ENCODE assay signal across 29 mouse cellular contexts in genomic region chr9:105973736-105974135, GRCm38 (mm10). TPM values are rescaled to one million over a fixed set of nuclear protein-coding genes. Genes with fewer than 3 reads are reported as not detected.
A peak's percentile ranks its signal among the peaks of the same experiment; 100 is the strongest.
DNase-seq lines count a peak whose midpoint lies in the region; ATAC-seq and TF ChIP-seq lines count a peak whose summit lies in the region.
"Had no signal": no experiment of that assay in that cellular context is flagged by ENCODE, and none has a peak within 500 bp of the region (broad histone marks: within the 10 kb centered on the region; RNA-seq: fewer than 3 reads in every experiment).

No protein-coding gene starts in this region.

- no peak overlapping the region for H3K4me3 ChIP-seq in liver, adult 2 months (ENCODE audit: insufficient read depth, low read depth, low read length)
- H3K4me3 ChIP-seq in liver, embryonic 12.5 days: no peak overlapping the region
- no peak overlapping the region for H3K4me3 ChIP-seq in lung, embryonic 16.5 days (ENCODE audit: low read length)
- no peak overlapping the region for H3K4me3 ChIP-seq in intestine, embryonic 16.5 days (ENCODE audit: low read length)
- no peak overlapping the region for H3K4me3 ChIP-seq in stomach, postnatal 0 days (ENCODE audit: low read depth, low read length)
- H3K4me3 ChIP-seq: embryonic facial prominence, embryonic 10.5 days; embryonic facial prominence, embryonic 13.5 days; erythroblast, embryonic 14.5 days; forebrain, embryonic 12.5 days; forebrain, embryonic 15.5 days; heart, embryonic 12.5 days; heart, embryonic 15.5 days had no signal

- no peak for ATAC-seq in liver, embryonic 12.5 days
- ATAC-seq in lung, embryonic 16.5 days (ENCODE audit: low read depth): peak; percentile 64; the same call in 1 of the 2 replicates
- peak; percentile 28 for ATAC-seq in intestine, embryonic 16.5 days
- ATAC-seq in stomach, postnatal 0 days (ENCODE audit: low FRiP score, low TSS enrichment): no peak
- ATAC-seq: forebrain, embryonic 15.5 days had no signal

- no peak overlapping the region for H3K9ac ChIP-seq in liver, adult 2 months (ENCODE audit: low read depth, low read length)
- H3K9ac ChIP-seq in liver, embryonic 12.5 days: no peak overlapping the region
- no peak overlapping the region for H3K9ac ChIP-seq in lung, embryonic 16.5 days (ENCODE audit: low read length)
- no peak overlapping the region for H3K9ac ChIP-seq in intestine, embryonic 16.5 days (ENCODE audit: low read depth, low read length)
- no peak overlapping the region for H3K9ac ChIP-seq in stomach, postnatal 0 days (ENCODE audit: low read length)
- H3K9ac ChIP-seq: embryonic facial prominence, embryonic 13.5 days; forebrain, embryonic 12.5 days; forebrain, embryonic 15.5 days; heart, embryonic 12.5 days; heart, embryonic 15.5 days; hindbrain, embryonic 14.5 days had no signal

- H3K4me2 ChIP-seq in liver, embryonic 12.5 days: no peak overlapping the region
- no peak overlapping the region for H3K4me2 ChIP-seq in lung, embryonic 16.5 days (ENCODE audit: low read depth, low read length)
- H3K4me2 ChIP-seq in intestine, embryonic 16.5 days (ENCODE audit: low read depth, low read length): no peak overlapping the region
- no peak overlapping the region for H3K4me2 ChIP-seq in stomach, postnatal 0 days (replicated peaks; ENCODE audit: low read depth)
- H3K4me2 ChIP-seq: embryonic facial prominence, embryonic 13.5 days; forebrain, embryonic 12.5 days; forebrain, embryonic 15.5 days; heart, embryonic 12.5 days; heart, embryonic 15.5 days; hindbrain, embryonic 14.5 days had no signal

- peak; percentile 60 for TF ChIP-seq EP300 in stomach, postnatal 0 days (optimal IDR thresholded peaks at IDR 0.05)

- TF ChIP-seq CTCF in liver, adult 2 months (IDR thresholded peaks at IDR 0.05; ENCODE audit: low read depth, low read length): no peak
- TF ChIP-seq CTCF in stomach, postnatal 0 days (IDR thresholded peaks at IDR 0.05; ENCODE audit: low read depth): no peak

- no peaks in the 10 kb centered on the region; the same call in 1 of the 2 replicates for H3K4me1 ChIP-seq in liver, adult 2 months (ENCODE audit: control insufficient read depth, insufficient read depth, low read length)
- H3K4me1 ChIP-seq in liver, embryonic 12.5 days: no peaks in the 10 kb centered on the region
- H3K4me1 ChIP-seq in lung, embryonic 16.5 days (replicated peaks; ENCODE audit: control insufficient read depth, insufficient read depth, low read length): no peaks in the 10 kb centered on the region
- peaks cover 5% of the 10 kb centered on the region; the same call in 1 of the 2 replicates for H3K4me1 ChIP-seq in intestine, embryonic 16.5 days (ENCODE audit: control insufficient read depth, insufficient read depth, low read length)
- no peaks in the 10 kb centered on the region for H3K4me1 ChIP-seq in stomach, postnatal 0 days (replicated peaks; ENCODE audit: control insufficient read depth, insufficient read depth)
- H3K4me1 ChIP-seq: embryonic facial prominence, embryonic 10.5 days; forebrain, embryonic 12.5 days; forebrain, embryonic 15.5 days; heart, embryonic 15.5 days had no signal

- no peaks in the 10 kb centered on the region for H3K36me3 ChIP-seq in liver, adult 2 months (ENCODE audit: control insufficient read depth, insufficient read depth, low read length)
- no peaks in the 10 kb centered on the region for H3K36me3 ChIP-seq in liver, embryonic 12.5 days
- no peaks in the 10 kb centered on the region for H3K36me3 ChIP-seq in lung, embryonic 16.5 days (ENCODE audit: control insufficient read depth, insufficient read depth, low read length)
- no peaks in the 10 kb centered on the region for H3K36me3 ChIP-seq in intestine, embryonic 16.5 days (ENCODE audit: control insufficient read depth, insufficient read depth, low read length)
- H3K36me3 ChIP-seq in stomach, postnatal 0 days (ENCODE audit: control insufficient read depth, insufficient read depth, low read length): no peaks in the 10 kb centered on the region
- H3K36me3 ChIP-seq: embryonic facial prominence, embryonic 10.5 days; embryonic facial prominence, embryonic 13.5 days; forebrain, embryonic 12.5 days; forebrain, embryonic 15.5 days; G1E; heart, embryonic 12.5 days; heart, embryonic 15.5 days had no signal

- H3K27ac ChIP-seq in liver, adult 2 months (replicated peaks; ENCODE audit: insufficient read depth, low read depth, low read length): no peak overlapping the region
- H3K27ac ChIP-seq in liver, embryonic 12.5 days: no peak overlapping the region
- no peak overlapping the region for H3K27ac ChIP-seq in lung, embryonic 16.5 days (ENCODE audit: low read length)
- H3K27ac ChIP-seq in intestine, embryonic 16.5 days (ENCODE audit: low read length): no peak overlapping the region
- no peak overlapping the region for H3K27ac ChIP-seq in stomach, postnatal 0 days (replicated peaks)
- H3K27ac ChIP-seq: embryonic facial prominence, embryonic 10.5 days; embryonic facial prominence, embryonic 13.5 days; forebrain, embryonic 12.5 days; forebrain, embryonic 15.5 days; heart, embryonic 15.5 days; hindbrain, embryonic 14.5 days had no signal

- peak; percentile 64 for DNase-seq in liver, adult 2 months (ENCODE audit: extremely low read depth, low read depth, low spot score)
- no peak for DNase-seq in lung, postnatal 4 days
- DNase-seq in stomach, postnatal 0 days (ENCODE audit: low spot score): no peak
- DNase-seq in retina, embryonic 14.5 days (ENCODE audit: low spot score): no peak
- DNase-seq: adrenal gland, adult 2 months; adrenal gland, postnatal 14 days; B cell, adult 2 months; cerebellum, adult 11 months; cerebellum, adult 2 months; cerebellum, adult 9-11 months; cerebellum, postnatal 36 days; embryo, embryonic 11 days; gastrocnemius, postnatal 25 days; heart, adult 18-20 months; heart, postnatal 10 days; heart, postnatal 36 days had no signal

- H3K79me2 ChIP-seq in liver, adult 2 months (ENCODE audit: control insufficient read depth, insufficient read depth, low read length): no peaks in the 10 kb centered on the region

- WGBS in liver, adult 2 months: 19% methylated on average over 1 of the region's 1 CpGs
- 45% methylated on average over 1 of the region's 1 CpGs for WGBS in liver, embryonic 12.5 days (ENCODE audit: insufficient replicate concordance)
- WGBS in lung, embryonic 16.5 days: 27% methylated on average over 1 of the region's 1 CpGs
- WGBS in intestine, embryonic 16.5 days: 29% methylated on average over 1 of the region's 1 CpGs
- 15% methylated on average over 1 of the region's 1 CpGs for WGBS in stomach, postnatal 0 days

- H3K9me3 ChIP-seq in liver, embryonic 12.5 days (replicated peaks): no peaks in the 10 kb centered on the region
- no peaks in the 10 kb centered on the region for H3K9me3 ChIP-seq in lung, embryonic 16.5 days (ENCODE audit: control insufficient read depth, low read length)
- no peaks in the 10 kb centered on the region for H3K9me3 ChIP-seq in intestine, embryonic 16.5 days (ENCODE audit: control insufficient read depth, low read length)
- no peaks in the 10 kb centered on the region for H3K9me3 ChIP-seq in stomach, postnatal 0 days (ENCODE audit: control insufficient read depth, low read length)
- H3K9me3 ChIP-seq: embryonic facial prominence, embryonic 10.5 days; embryonic facial prominence, embryonic 13.5 days; forebrain, embryonic 12.5 days; forebrain, embryonic 15.5 days; heart, embryonic 12.5 days; heart, embryonic 15.5 days had no signal

- H3K27me3 ChIP-seq in liver, adult 2 months (ENCODE audit: control insufficient read depth, insufficient read depth, low read length): no peaks in the 10 kb centered on the region
- H3K27me3 ChIP-seq in liver, embryonic 12.5 days (replicated peaks): peaks cover 4% of the 10 kb centered on the region; the same call in 1 of the 2 replicates
- no peaks in the 10 kb centered on the region for H3K27me3 ChIP-seq in lung, embryonic 16.5 days (ENCODE audit: control insufficient read depth, insufficient read depth, low read depth, low read length)
- no peaks in the 10 kb centered on the region for H3K27me3 ChIP-seq in intestine, embryonic 16.5 days (replicated peaks; ENCODE audit: control insufficient read depth, insufficient read depth, low read length)
- no peaks in the 10 kb centered on the region for H3K27me3 ChIP-seq in stomach, postnatal 0 days (ENCODE audit: control insufficient read depth, insufficient read depth, low read length)
- H3K27me3 ChIP-seq: forebrain, embryonic 12.5 days; forebrain, embryonic 15.5 days had no signal

- no peak for TF ChIP-seq POLR2A in liver, adult 2 months (IDR thresholded peaks at IDR 0.05; ENCODE audit: extremely low read depth, insufficient read depth, low read length)

RNA-seq across cellular contexts. Expression of gene Col6a5, which starts 13.3 kb away (rescaled TPM):
- total RNA-seq in liver, adult 2 months (2014; rRNA removed): 0.18 and 0.40 TPM in 2 replicates
- 0.05 and 0.12 TPM in 2 replicates for polyA plus RNA-seq in liver, adult 2 months (2012; rRNA removed)
- polyA plus RNA-seq in liver, embryonic 12.5 days (2016; fragmentation: Nextera tagmentation; extraction: Ambion mirVana): not detected in 2 replicates
- polyA plus RNA-seq in lung, embryonic 16.5 days (2015; fragmentation: Nextera tagmentation; extraction: Ambion mirVana): 0.49 and 0.63 TPM in 2 replicates
- polyA plus RNA-seq in intestine, embryonic 16.5 days (2015; fragmentation: Nextera tagmentation; extraction: Ambion mirVana): 2.8 and 5.0 TPM in 2 replicates
- polyA plus RNA-seq in stomach, postnatal 0 days (2015; fragmentation: Nextera tagmentation; extraction: Ambion mirVana): 2.9 and 3.4 TPM in 2 replicates
- polyA plus RNA-seq: embryonic facial prominence, embryonic 10.5 days; erythroblast, embryonic 14.5 days; G1E; hindbrain, embryonic 11.5 days; hindbrain, embryonic 14.5 days had no signal

Comparison
In these comparisons a context has a peak if more than half of its experiments do, and no peak if none do; other contexts are left out.
1. ATAC-seq: peak in lung, embryonic 16.5 days (single experiment) and intestine, embryonic 16.5 days (single experiment); none in liver, embryonic 12.5 days (single experiment) and stomach, postnatal 0 days (single experiment).